Mouse (Mus musculus) activated CD4-positive, CD25-positive, alpha-beta regulatory T cell, adult 4 months (primary cell): ENCODE results near the gene Gsn. TPM values are rescaled to one million over a fixed set of nuclear protein-coding genes. Genes with fewer than 3 reads are reported as not detected.
A peak's percentile ranks its signal among the peaks of the same experiment; 100 is the strongest.

Source experiments
- ATAC-seq: one replicate; pipeline ENCODE4 v1.8.0; 2017
- polyA plus RNA-seq, 2 experiments: library from polyadenylated mRNA; unstranded; fragments of 100-300 nt; shearing (Covaris generic); gene quantifications; one replicate each; pipeline ENCODE4 v1.2.1; 2017

Gsn gene
- polyA plus RNA-seq, 2 experiments from 2014 or later = 27.2 to 28.3 TPM

- ATAC-seq = no peak
These were observed 26.0 kb downstream of the Gsn start for GRCm38 (mm10) chr2:35282214-35282613.

GRCm38 (mm10) chr2:35283997-35284396 is 27.8 kb downstream of the Gsn start:
- no peak for ATAC-seq

GRCm38 (mm10) chr2:35285209-35285608 is 29.0 kb downstream of the Gsn start:
- ATAC-seq = no peak

GRCm38 (mm10) chr2:35287017-35287620 is 30.9 kb downstream of the Gsn start:
- no peak for ATAC-seq

GRCm38 (mm10) chr2:35288758-35289635 is 32.8 kb downstream of the Gsn start:
- peak; percentile 52 for ATAC-seq

GRCm38 (mm10) chr2:35291856-35292255 is 35.7 kb downstream of the Gsn start:
- ATAC-seq = no peak

- no peak for ATAC-seq
These were observed 36.5 kb downstream of the Gsn start for GRCm38 (mm10) chr2:35292700-35293099.

GRCm38 (mm10) chr2:35293291-35293690 is 37.1 kb downstream of the Gsn start:
- ATAC-seq = no peak

GRCm38 (mm10) chr2:35297703-35298332 is 41.6 kb downstream of the Gsn start:
- ATAC-seq = peak; percentile 80

GRCm38 (mm10) chr2:35299437-35299836 is 43.3 kb downstream of the Gsn start:
- ATAC-seq = peak; percentile 43

- ATAC-seq = no peak
These were observed 46.1 kb downstream of the Gsn start for GRCm38 (mm10) chr2:35302049-35302885.

- ATAC-seq = no peak
These were observed 52.0 kb downstream of the Gsn start for GRCm38 (mm10) chr2:35308166-35308565.

- ATAC-seq = no peak
These were observed 53.8 kb downstream of the Gsn start for GRCm38 (mm10) chr2:35309906-35310493.

GRCm38 (mm10) chr2:35314300-35314699 is 58.1 kb downstream of the Gsn start:
- no peak for ATAC-seq

- no peak for ATAC-seq
These were observed 61.4 kb downstream of the Gsn start for GRCm38 (mm10) chr2:35317604-35318003.

GRCm38 (mm10) chr2:35318405-35318804 is 62.2 kb downstream of the Gsn start:
- no peak for ATAC-seq

GRCm38 (mm10) chr2:35320399-35320798 is 64.2 kb downstream of the Gsn start:
- ATAC-seq = no peak

- ATAC-seq = no peak
These were observed 66.4 kb downstream of the Gsn start for GRCm38 (mm10) chr2:35322404-35323164.

- no peak for ATAC-seq
These were observed 69.8 kb downstream of the Gsn start for GRCm38 (mm10) chr2:35325930-35326329.

GRCm38 (mm10) chr2:35326931-35327330 is 70.8 kb downstream of the Gsn start:
- no peak for ATAC-seq

- no peak for ATAC-seq
These were observed 71.4 kb downstream of the Gsn start for GRCm38 (mm10) chr2:35327583-35327982.
